Mouse (Mus musculus): ENCODE measurements at regions not wholly inside any gene's neighbourhood (a gene's known extent, or its start where the extent isn't known, plus 50 kb on each side); places are given as distances from the start of the nearest gene placed in this dataset.

- H3K27ac ChIP-seq (replicated peaks; ENCODE audit: low read depth, low read length), result no peak overlapping the region
- no peak overlapping the region for H3K4me2 ChIP-seq (replicated peaks; ENCODE audit: low read depth, low read length, severe bottlenecking)
- no peak for DNase-seq (ENCODE audit: low spot score)
- no peaks in the 10 kb centered on the region for H3K4me1 ChIP-seq (ENCODE audit: control insufficient read depth, insufficient read depth, low read length)
- no peak for TF ChIP-seq POLR2A (IDR thresholded peaks at IDR 0.05; ENCODE audit: borderline replicate concordance, extremely low read depth, insufficient read depth, insufficient read length)
- H3K36me3 ChIP-seq (ENCODE audit: control insufficient read depth, insufficient read depth, low read length), result no peaks in the 10 kb centered on the region
- no peaks in the 10 kb centered on the region for H3K9me3 ChIP-seq (ENCODE audit: control insufficient read depth, low read length)
- no peak for ATAC-seq (ENCODE audit: low FRiP score, low read depth)
- H3K27me3 ChIP-seq (ENCODE audit: control insufficient read depth, insufficient read depth, low read length), result no peaks in the 10 kb centered on the region
- 89% methylated on average over 6 of the region's 6 CpGs for WGBS
- H3K9ac ChIP-seq (ENCODE audit: low read depth, low read length, severe bottlenecking), result no peak overlapping the region
- no peak overlapping the region for H3K4me3 ChIP-seq (replicated peaks; ENCODE audit: low read length)
Observed at GRCm38 (mm10) chr1:128767991-128768390, 175.9 kb upstream of the Cxcr4 start.

GRCm38 (mm10) chr1:128767415-128767814 is 175.3 kb upstream of the Cxcr4 start:
- H3K9me3 ChIP-seq (ENCODE audit: control insufficient read depth, low read length), result no peaks in the 10 kb centered on the region
- WGBS, result 94% methylated on average over 3 of the region's 3 CpGs

DNA sequence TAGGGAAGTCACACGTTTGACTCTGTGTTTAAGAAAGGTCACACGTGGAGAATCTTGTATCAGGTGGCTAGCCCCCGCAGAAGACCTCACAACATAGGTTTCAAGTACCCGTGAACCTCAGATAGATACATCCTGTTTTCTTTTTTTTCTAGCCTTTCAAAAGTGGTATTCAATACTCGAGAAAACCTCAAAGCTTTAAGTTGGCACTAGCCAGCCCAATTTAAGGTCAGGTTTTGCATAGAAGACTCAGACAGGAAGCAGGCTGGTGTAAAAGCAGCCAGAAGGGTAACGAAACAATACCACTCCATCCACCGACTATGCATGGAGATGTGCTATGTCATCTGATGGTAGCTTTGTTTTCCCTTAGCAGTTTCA is 174.8 kb upstream of the Cxcr4 start:
- H3K27me3 ChIP-seq (ENCODE audit: control insufficient read depth, insufficient read depth, low read length), result no peaks in the 10 kb centered on the region
- H3K4me3 ChIP-seq (replicated peaks; ENCODE audit: low read length), result no peak overlapping the region
- no peak overlapping the region for H3K9ac ChIP-seq (ENCODE audit: low read depth, low read length, severe bottlenecking)
- DNase-seq (ENCODE audit: low spot score), result no peak
- H3K4me1 ChIP-seq (ENCODE audit: control insufficient read depth, insufficient read depth, low read length), result no peaks in the 10 kb centered on the region
- 83% methylated on average over 7 of the region's 7 CpGs for WGBS
- H3K4me2 ChIP-seq (replicated peaks; ENCODE audit: low read depth, low read length, severe bottlenecking), result no peak overlapping the region
- H3K36me3 ChIP-seq (ENCODE audit: control insufficient read depth, insufficient read depth, low read length), result no peaks in the 10 kb centered on the region
- no peak overlapping the region for H3K27ac ChIP-seq (replicated peaks; ENCODE audit: low read depth, low read length)
- no peak for ATAC-seq (ENCODE audit: low FRiP score, low read depth)
- no peaks in the 10 kb centered on the region for H3K9me3 ChIP-seq (ENCODE audit: control insufficient read depth, low read length)
- TF ChIP-seq POLR2A (IDR thresholded peaks at IDR 0.05; ENCODE audit: borderline replicate concordance, extremely low read depth, insufficient read depth, insufficient read length), result no peak

More at GRCm38 (mm10) chr1:128767415-128767814, 175.3 kb upstream of the Cxcr4 start:
- Histone ChIP-seq H3K9ac (ENCODE audit: low read depth, low read length, severe bottlenecking) (no peak overlapping the region), H3K4me1 (ENCODE audit: control insufficient read depth, insufficient read depth, low read length) (no peaks in the 10 kb centered on the region), H3K4me3 (replicated peaks; ENCODE audit: low read length) (no peak overlapping the region), H3K27ac (replicated peaks; ENCODE audit: low read depth, low read length) (no peak overlapping the region), H3K4me2 (replicated peaks; ENCODE audit: low read depth, low read length, severe bottlenecking) (no peak overlapping the region), H3K36me3 (ENCODE audit: control insufficient read depth, insufficient read depth, low read length) (no peaks in the 10 kb centered on the region), H3K27me3 (ENCODE audit: control insufficient read depth, insufficient read depth, low read length) (no peaks in the 10 kb centered on the region)
- no peak for DNase-seq (ENCODE audit: low spot score)
- ATAC-seq (ENCODE audit: low FRiP score, low read depth), result no peak
- TF ChIP-seq POLR2A (IDR thresholded peaks at IDR 0.05; ENCODE audit: borderline replicate concordance, extremely low read depth, insufficient read depth, insufficient read length), result no peak

DNA sequence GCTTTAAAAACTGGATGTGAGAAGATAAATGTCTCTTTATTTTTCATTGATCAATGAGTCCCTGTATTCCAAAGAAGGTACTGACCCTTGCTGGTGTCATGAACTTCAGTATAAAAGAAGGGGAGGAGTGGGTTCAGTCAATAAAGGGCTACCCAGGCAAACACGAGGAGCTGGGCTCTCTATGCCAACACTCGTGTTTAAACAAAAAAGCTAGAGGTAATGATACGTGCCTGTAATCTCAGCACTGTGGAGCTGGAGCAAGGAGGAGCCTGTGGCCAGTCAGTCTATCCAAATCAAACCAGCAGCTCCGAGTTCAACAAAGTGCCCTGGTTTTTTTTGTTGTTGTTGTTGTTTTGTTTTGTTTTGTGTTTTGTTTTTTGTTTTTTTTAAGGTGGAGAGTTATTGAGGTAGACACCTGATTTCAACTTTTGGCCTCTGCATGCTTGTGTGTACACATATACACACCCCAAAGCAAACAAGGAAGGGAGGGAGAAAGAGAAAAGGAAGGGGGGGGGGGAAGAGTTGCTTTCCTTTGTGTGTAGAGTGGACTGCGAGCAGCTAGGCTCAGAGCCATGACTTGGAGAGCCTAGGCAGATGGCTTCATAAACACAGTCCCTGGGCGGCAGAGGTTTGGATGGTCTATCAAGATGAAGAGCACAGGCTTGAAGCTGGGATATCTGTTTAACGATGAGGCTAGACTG is 174.2 kb upstream of the Cxcr4 start:
- no peaks in the 10 kb centered on the region for H3K27me3 ChIP-seq (ENCODE audit: control insufficient read depth, insufficient read depth, low read length)
- 77% methylated on average over 7 of the region's 7 CpGs for whole genome bisulfite sequencing
- H3K27ac ChIP-seq (replicated peaks; ENCODE audit: low read depth, low read length), result no peak overlapping the region
- no peak overlapping the region for H3K4me3 ChIP-seq (replicated peaks; ENCODE audit: low read length)
- TF ChIP-seq POLR2A (IDR thresholded peaks at IDR 0.05; ENCODE audit: borderline replicate concordance, extremely low read depth, insufficient read depth, insufficient read length), result no peak
- no peak for ATAC-seq (ENCODE audit: low FRiP score, low read depth)
- no peak for DNase-seq (ENCODE audit: low spot score)
- H3K9me3 ChIP-seq (ENCODE audit: control insufficient read depth, low read length), result no peaks in the 10 kb centered on the region
- H3K4me2 ChIP-seq (replicated peaks; ENCODE audit: low read depth, low read length, severe bottlenecking), result no peak overlapping the region
- H3K9ac ChIP-seq (ENCODE audit: low read depth, low read length, severe bottlenecking), result no peak overlapping the region
- H3K4me1 ChIP-seq (ENCODE audit: control insufficient read depth, insufficient read depth, low read length), result no peaks in the 10 kb centered on the region
- no peaks in the 10 kb centered on the region for H3K36me3 ChIP-seq (ENCODE audit: control insufficient read depth, insufficient read depth, low read length)

DNA sequence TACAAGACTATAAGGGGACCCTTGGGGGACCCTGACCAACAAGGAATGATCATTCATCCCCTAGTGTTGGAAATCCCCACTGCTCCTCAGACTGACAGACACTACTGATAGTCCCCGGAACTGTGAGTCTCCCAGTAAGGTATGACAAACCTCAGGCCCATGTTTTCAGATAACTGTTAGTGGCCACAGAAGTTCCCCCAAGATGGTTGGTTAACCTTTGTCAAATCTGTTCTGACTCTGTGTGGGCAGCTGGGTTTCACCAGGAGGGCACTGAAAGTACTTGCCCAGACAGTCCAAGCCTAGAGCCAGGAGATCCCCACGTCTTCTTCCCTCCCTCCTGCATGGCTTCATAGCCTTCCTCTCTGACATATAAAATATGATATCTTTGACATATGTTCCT is 173.5 kb upstream of the Cxcr4 start:
- Histone ChIP-seq H3K4me1 (ENCODE audit: control insufficient read depth, insufficient read depth, low read length) (no peaks in the 10 kb centered on the region), H3K36me3 (ENCODE audit: control insufficient read depth, insufficient read depth, low read length) (no peaks in the 10 kb centered on the region), H3K27ac (replicated peaks; ENCODE audit: low read depth, low read length) (no peak overlapping the region), H3K4me3 (replicated peaks; ENCODE audit: low read length) (no peak overlapping the region), H3K4me2 (replicated peaks; ENCODE audit: low read depth, low read length, severe bottlenecking) (no peak overlapping the region), H3K27me3 (ENCODE audit: control insufficient read depth, insufficient read depth, low read length) (no peaks in the 10 kb centered on the region), H3K9me3 (ENCODE audit: control insufficient read depth, low read length) (no peaks in the 10 kb centered on the region), H3K9ac (ENCODE audit: low read depth, low read length, severe bottlenecking) (no peak overlapping the region)
- TF ChIP-seq POLR2A (IDR thresholded peaks at IDR 0.05; ENCODE audit: borderline replicate concordance, extremely low read depth, insufficient read depth, insufficient read length), result no peak
- ATAC-seq (ENCODE audit: low FRiP score, low read depth) (no peak), DNase-seq (ENCODE audit: low spot score) (no peak)
- WGBS, result 83% methylated on average over 2 of the region's 2 CpGs

Data from limb, embryonic 14.5 days (tissue).